Mouse (Mus musculus) embryonic facial prominence, embryonic 13.5 days (tissue): ENCODE data around the gene Dera. TPM values are rescaled to one million over a fixed set of nuclear protein-coding genes. Genes with fewer than 3 reads are reported as not detected.

Source experiments
- polyA plus RNA-seq: library from polyadenylated mRNA; unstranded; fragments of >200 nt; fragmentation: Nextera tagmentation; extraction: Ambion mirVana; gene quantifications from 2 replicates; pipeline ENCODE4 v1.2.1, GENCODE M21; 2015

Dera gene
- polyA plus RNA-seq, 1 experiment from 2014 or later: 49.2 TPM

Other genes with a start within 250 kb of the Dera start
- gene Eps8, start 99.7 kb upstream of the Dera start, polyA plus RNA-seq: 34.4 and 49.9 TPM in 2 replicates
- 176 and 178 TPM in 2 replicates for gene Strap, start 19.5 kb upstream of the Dera start, polyA plus RNA-seq